Mouse (Mus musculus) cerebellum, adult 18-20 months (tissue): ENCODE measurements around the gene Lrguk.

Source experiments
- DNase-seq, 2 experiments: peaks; one replicate each; pipeline ENCODE4 v3.0.0; 2021

The Lrguk gene

GRCm38 (mm10) chr6:34028933-34029745 lies at the start of gene Lrguk:
Gene Lrguk (plus strand): TSS chr6:34029448.
- peak; percentile 85 to 89 for DNase-seq

DNA sequence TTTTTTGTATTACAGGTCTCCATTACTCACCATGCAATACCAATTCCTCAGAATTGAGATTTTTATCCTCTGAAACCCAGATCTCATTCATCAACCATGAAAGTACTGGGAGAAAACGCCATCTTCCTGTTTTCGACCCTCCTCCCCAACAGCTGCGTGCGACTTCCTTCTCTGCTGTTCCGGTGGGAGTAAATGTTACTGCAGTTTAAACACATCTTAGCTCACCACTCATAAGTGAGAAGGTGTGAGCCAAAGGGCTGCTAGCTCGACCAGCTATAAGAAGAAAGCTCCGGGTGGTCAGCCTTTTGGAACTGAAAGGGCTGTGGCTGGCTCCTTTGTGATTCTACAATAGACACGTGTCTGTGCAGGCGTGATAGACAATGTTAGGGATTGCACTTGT lies 46.5 kb upstream of the Lrguk start:
- no peak for DNase-seq

DNA sequence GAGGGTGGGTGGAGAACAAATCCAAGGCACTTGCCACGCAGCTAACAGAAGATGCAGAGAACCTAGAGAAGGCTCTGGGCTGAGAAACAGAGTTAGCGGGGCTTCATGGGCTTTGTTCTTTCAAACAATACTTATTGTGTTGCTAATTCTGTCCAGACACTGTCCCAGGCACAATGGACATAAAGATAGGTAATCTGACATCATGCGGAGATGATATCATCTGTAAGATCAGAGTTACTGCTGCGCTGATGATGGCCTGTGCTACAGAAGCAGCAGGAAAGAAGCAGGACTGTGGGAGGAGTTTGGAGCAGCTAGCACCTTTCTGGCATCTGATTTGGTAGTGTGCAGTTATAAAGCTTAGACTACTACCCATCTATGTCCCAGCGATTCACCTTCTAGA lies 42.1 kb upstream of the Lrguk start:
- no peak for DNase-seq

DNA sequence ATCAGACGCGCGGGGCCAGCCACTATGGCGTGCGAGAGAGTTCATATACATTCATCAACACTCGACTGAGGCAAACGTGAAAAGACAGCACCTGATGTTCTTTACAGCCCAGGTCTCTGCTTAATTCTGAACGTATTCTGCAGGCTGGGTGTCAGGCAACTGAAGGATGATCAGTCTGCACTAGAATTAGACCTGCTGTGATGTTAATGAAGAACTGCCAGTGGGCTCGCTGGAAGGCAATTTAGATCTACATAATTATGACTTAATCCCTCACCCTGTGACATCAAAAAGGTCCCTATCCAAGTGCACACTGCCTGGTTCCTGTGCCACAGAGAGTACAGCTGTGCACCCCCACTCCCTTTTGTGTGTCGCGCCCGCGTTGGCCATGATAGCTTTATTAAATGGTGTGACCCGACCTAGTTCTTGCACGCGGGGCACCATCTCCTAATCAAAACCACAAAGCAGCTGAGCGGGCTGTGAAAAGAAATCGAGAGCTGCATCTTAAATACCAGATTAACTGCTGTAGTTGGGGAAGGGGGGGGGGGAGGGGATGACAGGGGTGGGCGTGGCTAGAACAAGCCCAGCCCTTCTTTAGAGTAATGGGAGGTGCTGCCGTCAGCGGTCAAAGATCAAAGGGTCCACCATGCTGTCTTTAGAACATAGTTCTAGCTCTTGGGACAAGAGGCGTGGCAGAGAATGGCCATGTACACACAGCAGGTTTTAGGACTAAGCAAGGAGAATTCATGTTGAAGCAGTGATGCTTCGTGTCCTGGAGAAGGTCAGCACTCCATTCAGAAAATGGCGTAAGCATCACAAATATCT lies 36.8 kb upstream of the Lrguk start:
- no peak for DNase-seq

- DNase-seq, result no peak
Measured at GRCm38 (mm10) chr6:33993842-33994241, 35.4 kb upstream of the Lrguk start.

GRCm38 (mm10) chr6:33998590-33998989 lies 30.7 kb upstream of the Lrguk start:
- no peak for DNase-seq

GRCm38 (mm10) chr6:33999530-33999929 lies 29.7 kb upstream of the Lrguk start:
- DNase-seq, result no peak

DNA sequence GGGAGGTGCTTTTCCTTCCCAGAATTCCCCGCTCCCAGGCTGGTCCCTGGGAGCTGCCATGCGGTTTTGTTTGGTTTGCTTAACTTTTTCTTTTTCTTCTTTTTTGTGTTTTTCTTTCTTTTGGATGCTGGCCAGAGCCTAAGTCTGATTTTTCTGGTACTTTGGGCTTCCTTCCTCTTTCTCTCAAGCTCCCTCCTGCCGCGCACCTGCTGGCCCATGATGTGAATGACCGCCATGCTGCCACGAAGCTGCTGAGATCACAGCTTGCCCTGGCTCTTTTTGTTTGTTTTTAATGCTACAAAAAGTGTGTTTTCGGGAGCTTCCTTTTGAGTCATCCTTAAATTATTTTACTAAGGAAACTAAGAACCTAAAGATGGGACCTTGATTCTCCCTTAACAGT lies 28.6 kb upstream of the Lrguk start:
- DNase-seq, result no peak

DNA sequence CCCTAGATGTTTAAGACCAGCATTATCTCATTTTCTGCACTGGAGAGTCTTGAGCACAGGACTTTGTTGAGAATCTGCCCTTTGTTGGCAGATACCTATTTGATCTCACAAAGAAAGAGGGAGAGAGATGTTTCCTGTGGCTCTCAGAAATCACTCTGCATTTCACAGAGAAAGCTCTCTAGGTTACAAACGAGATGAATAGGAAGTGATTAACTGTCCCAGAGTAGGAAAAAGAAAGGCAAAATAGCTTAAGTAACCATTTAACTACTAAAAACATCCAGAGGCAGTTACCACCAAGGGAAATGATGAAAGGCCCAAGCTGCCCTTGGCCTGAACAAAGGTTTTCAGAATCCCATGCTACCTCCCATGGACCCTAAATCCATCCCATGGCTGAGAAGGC lies 26.2 kb upstream of the Lrguk start:
- DNase-seq, result no peak

GRCm38 (mm10) chr6:34013469-34013868 lies 15.8 kb upstream of the Lrguk start:
- DNase-seq, result no peak

DNA sequence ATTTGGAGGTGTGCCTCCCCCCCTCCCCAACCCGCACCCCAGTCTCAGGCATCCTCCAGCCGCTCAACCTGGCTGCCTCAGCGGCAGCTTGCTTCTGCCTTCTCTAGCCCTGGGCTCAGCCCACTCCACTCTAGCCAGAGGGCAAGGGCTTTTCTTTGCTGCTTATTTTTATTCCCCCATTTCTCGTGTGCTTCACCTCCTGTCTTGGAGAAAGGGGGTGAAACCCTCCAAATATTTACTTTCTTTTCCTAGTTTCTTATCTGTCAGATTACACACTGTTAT lies 439 bp downstream of the Lrguk start:
- no peak for DNase-seq

GRCm38 (mm10) chr6:34034096-34034495 lies 4.8 kb downstream of the Lrguk start:
- no peak for DNase-seq

DNA sequence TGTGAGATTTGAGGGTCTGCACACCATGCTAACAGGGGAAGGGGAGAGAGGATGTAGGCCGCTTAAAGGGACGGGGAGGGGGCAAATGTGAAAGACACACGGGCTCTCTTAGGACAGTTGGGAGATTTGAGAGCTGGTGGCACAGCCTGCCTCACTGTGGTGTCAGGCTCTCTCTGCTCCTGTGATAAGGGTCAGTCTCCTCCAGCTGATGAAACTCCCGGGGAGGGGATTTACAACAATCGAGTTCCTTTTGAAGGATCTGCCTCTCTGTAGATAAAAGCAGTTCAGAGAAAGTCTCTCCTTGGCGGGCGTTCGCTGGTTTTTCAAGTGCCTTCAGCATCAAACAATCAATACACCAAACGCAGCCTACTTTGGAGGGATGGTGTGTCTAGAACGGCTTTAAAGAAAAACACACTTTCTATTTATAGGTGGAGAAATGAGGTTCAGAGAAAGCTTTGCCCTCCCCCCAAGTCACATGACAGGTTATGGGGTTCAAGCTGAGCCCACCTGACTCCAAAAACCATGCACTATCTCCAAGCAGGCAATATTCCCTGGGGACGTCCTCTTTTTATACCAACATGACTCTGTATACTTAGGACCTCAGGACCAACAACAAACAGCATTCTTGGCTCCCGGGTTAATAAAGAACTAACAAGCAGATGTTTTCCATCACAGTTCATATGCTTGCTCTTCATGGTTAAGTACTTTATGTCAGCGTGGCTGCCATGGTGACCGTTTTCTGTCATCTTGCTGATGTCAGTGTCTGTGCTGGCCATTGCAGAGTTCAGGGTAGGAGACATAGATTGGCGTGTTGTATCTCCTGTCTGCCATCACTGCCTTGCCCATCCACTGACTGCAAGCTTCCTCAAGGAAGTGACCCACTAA lies 5.6 kb downstream of the Lrguk start:
- no peak for DNase-seq

DNA sequence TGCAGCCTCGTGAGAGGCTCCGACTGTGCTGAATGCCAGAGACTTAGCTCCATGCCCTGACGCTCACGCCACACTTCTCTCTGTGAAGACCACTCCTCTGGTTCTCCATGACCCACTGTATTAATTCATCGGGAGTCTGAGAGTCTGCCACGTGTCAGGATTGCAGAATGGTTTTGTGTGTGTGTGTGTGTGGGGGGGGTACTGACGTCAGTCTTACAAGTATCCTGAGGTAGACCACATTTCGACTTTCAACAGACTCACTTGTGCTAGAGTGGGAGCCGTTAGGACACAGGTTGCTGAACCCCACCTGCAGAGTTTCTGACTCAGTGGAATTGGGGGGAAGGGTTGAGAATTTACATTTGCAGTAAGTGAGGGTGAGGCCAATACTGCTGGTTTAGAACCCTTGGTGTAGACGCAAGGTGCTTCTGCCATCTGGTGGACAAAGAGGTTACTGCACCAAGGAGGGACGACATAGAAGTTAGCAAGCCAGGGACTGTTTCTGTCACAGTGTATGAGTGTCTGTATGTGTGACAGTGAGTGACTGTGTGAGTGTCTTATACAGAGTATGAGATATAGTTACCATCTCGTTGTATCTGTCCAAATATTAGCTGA lies 11.5 kb downstream of the Lrguk start:
- DNase-seq, result peak; percentile 77 to 79

DNA sequence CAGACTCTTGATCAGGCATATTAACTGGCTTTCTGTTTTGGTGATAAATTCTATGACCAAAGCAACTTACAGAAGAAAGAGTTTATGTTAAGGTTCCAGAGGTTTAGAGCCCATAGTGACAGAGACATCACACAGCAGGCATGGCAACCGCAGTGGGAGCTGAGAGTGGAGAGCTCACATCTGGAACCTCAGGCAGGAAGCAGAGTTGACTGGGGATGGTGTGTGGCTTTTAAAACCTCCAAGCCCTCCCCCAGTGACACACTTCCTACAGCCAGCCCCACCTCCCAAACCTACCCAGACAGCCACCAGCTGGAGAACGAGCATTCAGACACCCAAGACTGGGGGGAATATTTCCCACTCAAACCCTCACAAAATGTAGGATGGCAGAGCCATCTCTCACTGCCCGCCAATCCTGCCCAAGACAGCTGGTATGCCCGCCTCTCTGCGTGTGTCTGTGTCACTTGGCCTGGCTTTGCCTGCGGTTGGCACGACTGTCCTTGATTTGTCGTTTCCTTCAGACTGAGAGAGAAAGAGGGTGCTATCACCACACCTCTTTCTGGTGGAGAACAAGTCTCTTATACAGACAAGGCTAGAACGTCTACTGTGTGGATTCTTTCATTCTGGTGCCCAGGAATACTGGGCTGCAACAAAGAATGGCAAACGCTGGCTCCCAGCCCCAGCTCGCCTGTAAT lies 12.5 kb downstream of the Lrguk start:
- DNase-seq, result no peak

GRCm38 (mm10) chr6:34044228-34044811 lies 15.1 kb downstream of the Lrguk start:
- no peak for DNase-seq

GRCm38 (mm10) chr6:34044846-34045540 lies 15.7 kb downstream of the Lrguk start:
- no peak for DNase-seq

GRCm38 (mm10) chr6:34046551-34047186 lies 17.4 kb downstream of the Lrguk start:
- no peak for DNase-seq

DNA sequence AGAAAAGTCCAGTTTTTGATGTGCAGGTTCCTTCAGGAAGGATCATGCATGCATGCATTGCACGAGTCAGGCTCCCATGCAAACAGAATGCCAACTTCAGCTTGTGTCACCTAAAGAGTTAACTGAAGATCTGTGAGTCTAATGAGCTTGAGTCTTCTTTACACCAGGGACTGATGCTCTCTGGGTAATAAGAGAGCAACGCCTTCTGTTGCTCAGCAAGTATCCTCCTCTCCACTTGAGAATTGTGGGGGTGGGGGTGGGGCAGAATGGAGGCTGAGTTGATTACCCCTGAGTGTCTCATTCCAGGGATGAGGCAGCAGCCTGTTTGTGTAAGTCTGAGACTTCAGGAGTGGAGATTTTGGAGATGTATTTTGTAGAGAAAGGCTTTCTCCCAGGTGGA lies 20.2 kb downstream of the Lrguk start:
- no peak for DNase-seq

DNA sequence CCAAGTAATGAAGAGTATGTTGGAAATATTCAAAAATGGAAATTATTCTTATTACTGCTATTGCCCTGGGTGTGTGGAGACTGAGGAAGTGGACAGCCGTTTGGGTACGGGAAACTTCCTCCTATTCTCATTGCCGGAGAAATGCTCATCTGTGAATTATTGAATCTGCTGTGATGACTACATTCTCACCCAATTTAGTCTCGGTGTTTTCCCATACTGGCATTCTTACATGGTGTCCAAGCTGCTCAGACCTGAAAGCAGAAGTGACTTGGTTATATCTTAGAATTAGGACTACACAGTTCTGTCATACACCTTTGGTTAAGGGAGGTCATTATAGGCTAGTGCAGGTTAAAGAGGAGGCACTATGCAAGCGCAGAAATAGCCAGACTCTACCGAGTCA lies 30.5 kb downstream of the Lrguk start:
- DNase-seq, result no peak

- no peak for DNase-seq
Measured at GRCm38 (mm10) chr6:34066790-34067189, 37.5 kb downstream of the Lrguk start.
